Mouse (Mus musculus) NIH3T3 (cell line): ENCODE measurements around the gene Fscn2.
"Not testable (repeated sequence)": the region's sequence is repeated elsewhere in the genome, so short reads cannot be mapped to it uniquely, and the experiment has no call there.

ENCODE experiments used
- DNase-seq: peaks from one replicate; pipeline ENCODE4 v3.0.0-alpha.2; 2012; ENCODE audit warnings: low read depth

Gene Fscn2

GRCm38 (mm10) chr11:120346383-120347034 lies 14.8 kb upstream of the Fscn2 start:
- peak; percentile 47 for DNase-seq

DNA sequence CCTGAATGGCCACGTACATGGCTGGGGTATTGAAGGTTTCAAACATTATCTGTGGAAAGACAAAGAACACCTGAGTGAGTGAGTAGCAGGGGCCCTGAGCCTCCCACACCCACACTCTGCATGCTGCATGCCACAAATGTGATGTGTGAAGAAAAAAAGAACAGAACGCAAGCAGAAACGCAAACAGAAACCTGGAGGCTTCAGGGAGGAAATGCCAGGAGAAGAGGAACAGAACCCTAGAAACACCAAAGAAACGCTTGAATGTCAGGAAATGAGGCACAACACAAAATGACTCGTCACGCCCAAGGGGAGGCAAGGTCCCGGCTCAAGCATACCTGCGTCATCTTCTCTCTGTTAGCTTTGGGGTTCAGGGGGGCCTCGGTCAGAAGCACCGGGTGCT lies 14.0 kb upstream of the Fscn2 start:
- peak; percentile 58 for DNase-seq

- peak; percentile 95 for DNase-seq
Measured at GRCm38 (mm10) chr11:120347791-120348683, 13.3 kb upstream of the Fscn2 start, which contains the start of gene Actg1. Gene Actg1 (minus strand): TSS chr11:120348542.

- peak; percentile 80 for DNase-seq
Measured at GRCm38 (mm10) chr11:120348684-120349370, 12.5 kb upstream of the Fscn2 start.

- DNase-seq = no peak
Measured at GRCm38 (mm10) chr11:120349371-120349985, 11.9 kb upstream of the Fscn2 start.

GRCm38 (mm10) chr11:120349986-120350702 lies 11.2 kb upstream of the Fscn2 start:
- DNase-seq = peak; percentile 98

- no peak for DNase-seq
Measured at GRCm38 (mm10) chr11:120350711-120351110, 10.6 kb upstream of the Fscn2 start.

DNA sequence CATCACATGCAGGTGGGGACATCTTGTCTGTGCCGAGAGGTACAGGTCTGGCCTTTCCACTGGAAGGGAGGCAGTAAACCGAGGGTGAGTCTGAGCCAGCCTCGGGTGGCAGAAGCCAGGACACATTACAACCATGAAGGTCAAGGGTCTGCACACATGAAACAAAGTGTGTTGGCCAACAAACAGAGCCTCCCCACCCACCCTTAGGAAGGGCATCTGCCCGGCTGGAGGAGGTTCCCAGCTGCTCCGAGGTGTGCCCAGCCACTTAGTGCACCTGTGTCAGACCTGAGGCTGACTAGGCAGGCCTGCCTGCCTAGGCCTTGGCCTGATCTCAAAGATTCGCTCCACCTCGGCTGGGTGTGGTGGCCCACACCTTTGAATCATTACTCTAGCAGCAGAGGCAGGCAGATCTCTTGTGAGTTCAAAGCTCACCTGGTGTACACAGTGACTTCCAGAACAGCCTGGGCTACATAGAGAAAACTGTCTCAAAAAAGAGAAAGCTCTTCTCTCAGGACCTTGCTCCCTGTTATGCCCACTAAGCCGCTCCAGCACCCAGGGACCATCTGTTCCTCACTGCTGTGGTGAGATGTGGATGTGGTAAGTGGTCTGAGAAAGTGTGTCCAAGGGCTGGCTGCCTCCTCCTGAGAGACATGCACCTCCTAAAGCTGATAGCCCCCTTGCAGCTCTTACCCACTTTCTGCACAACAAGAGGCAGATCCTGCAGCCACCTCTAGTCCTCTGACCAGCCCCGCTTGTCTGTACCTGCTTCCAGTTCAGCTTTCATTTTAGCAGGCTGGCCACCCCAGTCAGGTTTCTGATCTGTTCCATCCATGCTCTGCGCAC lies 9.9 kb upstream of the Fscn2 start:
- DNase-seq = no peak

DNA sequence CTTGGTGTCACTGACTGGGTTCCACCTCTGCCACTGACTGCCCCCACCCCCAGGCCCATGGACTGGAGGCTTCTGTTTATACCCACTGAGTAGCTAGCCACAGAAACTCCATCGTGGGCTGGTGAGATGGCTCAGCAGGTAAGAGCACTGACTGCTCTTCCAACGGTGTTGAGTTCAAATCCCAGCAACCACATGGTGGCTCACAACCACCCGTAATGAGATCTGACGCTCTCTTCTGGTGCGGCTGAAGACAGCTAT lies 9.3 kb upstream of the Fscn2 start:
- not testable (repeated sequence) for DNase-seq

GRCm38 (mm10) chr11:120352571-120353290 lies 8.6 kb upstream of the Fscn2 start:
- peak; percentile 84 for DNase-seq

GRCm38 (mm10) chr11:120353500-120354303 lies 7.6 kb upstream of the Fscn2 start:
- DNase-seq = peak; percentile 84

GRCm38 (mm10) chr11:120354304-120355276 lies 6.7 kb upstream of the Fscn2 start:
- DNase-seq = peak; percentile 82

DNA sequence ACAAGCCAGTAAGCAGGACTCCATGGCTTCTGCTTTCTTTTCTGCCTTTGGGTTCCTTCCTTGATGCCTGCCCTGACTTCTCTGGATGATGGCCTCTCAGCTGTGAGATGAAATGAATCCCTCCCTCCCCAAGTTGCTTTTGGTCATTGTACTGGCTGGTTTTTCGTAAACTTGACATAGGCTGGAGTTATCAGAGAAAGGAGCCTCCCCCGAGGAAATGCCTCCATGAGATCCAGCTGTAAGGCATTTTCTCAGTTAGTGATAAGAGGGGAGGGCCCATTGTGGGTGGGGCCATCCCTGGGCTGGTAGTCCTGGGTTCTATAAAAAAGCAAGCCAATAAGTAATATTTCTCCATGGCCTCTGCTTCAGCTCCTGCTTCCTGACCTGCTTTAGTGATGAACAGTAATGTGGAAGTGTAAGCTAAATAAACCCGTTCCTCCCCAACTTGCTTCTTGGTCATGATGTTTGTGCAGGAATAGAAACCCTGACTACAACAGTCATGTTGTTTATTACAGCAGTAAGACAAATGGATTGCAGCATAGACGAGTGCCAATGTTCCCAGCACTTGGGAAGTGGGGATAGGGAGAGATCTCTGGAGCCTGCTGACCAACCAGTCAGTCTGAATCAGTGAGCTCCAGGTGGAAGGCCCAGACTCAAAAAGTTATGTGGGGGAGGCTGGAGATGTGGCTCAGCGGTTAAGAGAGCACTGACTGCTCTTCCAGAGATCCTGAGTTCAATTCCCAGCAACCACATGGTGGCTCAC lies 5.9 kb upstream of the Fscn2 start:
- DNase-seq = peak; percentile 55

DNA sequence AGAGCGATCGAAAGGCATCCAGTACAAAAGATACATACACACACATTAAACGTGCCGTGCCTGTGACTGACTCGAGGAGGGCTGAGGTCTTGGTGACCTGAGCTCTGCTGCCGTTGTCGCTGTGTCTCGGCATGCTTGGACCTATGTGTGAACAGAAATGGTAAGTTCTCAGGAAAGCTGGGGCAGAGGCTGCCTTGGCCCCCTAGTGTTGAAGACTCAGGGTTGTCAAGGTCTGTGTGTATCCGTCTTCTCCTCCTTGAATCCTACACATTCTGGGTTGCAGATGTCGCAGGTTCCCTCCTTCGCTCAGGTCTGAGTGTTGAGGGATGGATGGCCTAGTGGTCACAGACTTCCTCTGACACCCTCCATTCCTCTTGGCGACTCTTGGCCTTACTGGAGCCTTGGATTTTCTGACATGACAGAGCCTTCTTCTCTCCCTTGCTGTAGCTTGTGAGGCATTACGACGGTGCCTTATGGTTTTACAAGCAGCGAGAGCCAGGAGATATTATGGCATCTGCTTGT lies 5.0 kb upstream of the Fscn2 start:
- DNase-seq = no peak

DNA sequence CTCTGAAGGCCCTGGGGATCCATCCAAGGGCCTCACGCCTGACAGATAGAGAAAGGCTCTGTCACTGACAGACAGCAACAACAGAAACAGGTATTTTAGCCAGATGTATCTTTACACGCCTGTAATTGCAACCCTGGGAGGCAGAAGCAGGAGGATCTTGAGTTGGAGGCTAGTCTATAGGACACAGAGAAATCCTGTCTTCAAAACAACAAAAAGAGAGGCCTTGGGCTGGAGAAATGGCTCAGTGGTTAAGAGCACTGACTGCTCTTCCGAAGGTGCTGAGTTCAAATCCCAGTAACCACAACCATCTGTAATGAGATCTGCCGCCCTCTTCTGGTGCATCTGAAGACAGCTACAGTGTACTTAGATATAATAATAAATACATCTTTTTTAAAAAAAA lies 4.4 kb upstream of the Fscn2 start:
- DNase-seq = no peak

- DNase-seq = peak; percentile 89
Measured at GRCm38 (mm10) chr11:120357791-120358401, 3.4 kb upstream of the Fscn2 start.

GRCm38 (mm10) chr11:120359391-120359790 lies 1.9 kb upstream of the Fscn2 start:
- no peak for DNase-seq
